Comparison of ENCODE assay signal across 7 mouse cellular contexts in the genomic region with DNA sequence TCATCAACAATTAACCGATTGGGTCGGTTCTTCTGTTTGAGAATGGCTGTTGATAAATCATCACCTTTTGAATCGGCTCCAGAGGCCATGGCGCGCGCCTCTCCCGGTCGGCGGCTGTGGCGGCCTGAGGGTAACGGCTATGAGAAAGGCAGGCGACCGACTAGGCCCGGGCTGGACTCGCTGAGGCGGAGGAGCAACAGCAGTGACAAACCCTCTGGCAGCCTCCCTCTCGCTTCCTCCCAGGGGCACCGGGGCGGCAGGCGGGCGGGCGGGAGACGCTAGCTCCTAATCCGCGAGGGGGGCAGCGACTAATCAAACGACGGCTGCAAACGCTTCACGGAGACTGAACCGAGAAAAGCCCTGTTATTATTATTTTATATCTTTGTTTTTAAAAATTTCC.
DNase-seq lines count a peak whose midpoint lies in the region; ATAC-seq and TF ChIP-seq lines count a peak whose summit lies in the region.
"Not testable (repeated sequence)": the region's sequence is repeated elsewhere in the genome, so short reads cannot be mapped to it uniquely, and the experiment has no call there.

No protein-coding gene starts in this region.

- H3K9me3 ChIP-seq in liver, embryonic 13.5 days (replicated peaks); stomach, postnatal 0 days (ENCODE audit: control insufficient read depth, low read length): not testable (repeated sequence)

- TF ChIP-seq POLR2A in heart, adult 2 months (IDR thresholded peaks at IDR 0.05; ENCODE audit: insufficient read depth, low read depth, low read length), result not testable (repeated sequence)

- ATAC-seq in erythroid progenitor cell, adult 5-6 weeks (replicated peaks; ENCODE audit: low FRiP score, poor library complexity, severe bottlenecking), result peak; percentile 99
- peak; percentile 69 for ATAC-seq in liver, embryonic 13.5 days (ENCODE audit: low read depth)
- ATAC-seq in stomach, postnatal 0 days (ENCODE audit: low FRiP score, low TSS enrichment), result peak; percentile 66; the same call in 1 of the 2 replicates

- not testable (repeated sequence) for H3K4me2 ChIP-seq in liver, embryonic 13.5 days; stomach, postnatal 0 days (replicated peaks; ENCODE audit: low read depth)

- not testable (repeated sequence) for H3K4me3 ChIP-seq in heart, adult 2 months; liver, embryonic 13.5 days (replicated peaks); stomach, postnatal 0 days (ENCODE audit: low read depth, low read length)

- H3K9ac ChIP-seq in heart, adult 2 months (ENCODE audit: low read depth, low read length); liver, embryonic 13.5 days; stomach, postnatal 0 days (ENCODE audit: low read length): not testable (repeated sequence)

- H3K27ac ChIP-seq in heart, adult 2 months; liver, embryonic 13.5 days; stomach, postnatal 0 days (replicated peaks): not testable (repeated sequence)

- H3K36me3 ChIP-seq in heart, adult 2 months (ENCODE audit: control insufficient read depth, insufficient read depth, low read length); liver, embryonic 13.5 days; stomach, postnatal 0 days (ENCODE audit: control insufficient read depth, insufficient read depth, low read length): not testable (repeated sequence)

- intact Hi-C loops in heart, adult 2 months (cut with DNase I), result not testable (repeated sequence)

- not testable (repeated sequence) for H3K79me2 ChIP-seq in heart, adult 2 months (replicated peaks; ENCODE audit: control insufficient read depth, insufficient read depth, low read length)

- H3K27me3 ChIP-seq in heart, adult 2 months (ENCODE audit: control insufficient read depth, insufficient read depth, low read length); liver, embryonic 13.5 days; stomach, postnatal 0 days (ENCODE audit: control insufficient read depth, insufficient read depth, low read length): not testable (repeated sequence)

- H3K4me1 ChIP-seq in heart, adult 2 months (ENCODE audit: control insufficient read depth, insufficient read depth, low read length); liver, embryonic 13.5 days (replicated peaks); stomach, postnatal 0 days (replicated peaks; ENCODE audit: control insufficient read depth, insufficient read depth): not testable (repeated sequence)

- not testable (repeated sequence) for TF ChIP-seq CTCF in heart, adult 2 months (IDR thresholded peaks at IDR 0.05); stomach, postnatal 0 days (IDR thresholded peaks at IDR 0.05; ENCODE audit: low read depth)

- not testable (repeated sequence) for TF ChIP-seq EP300 in heart, adult 2 months (IDR thresholded peaks at IDR 0.05; ENCODE audit: insufficient read depth, low read depth, low read length); stomach, postnatal 0 days (optimal IDR thresholded peaks at IDR 0.05)

- 85% methylated on average over 31 of the region's 31 CpGs for WGBS in heart, adult 2 months
- WGBS in liver, embryonic 13.5 days (ENCODE audit: insufficient replicate concordance), result 79% methylated on average over 27 of the region's 31 CpGs
- WGBS in stomach, postnatal 0 days, result 89% methylated on average over 21 of the region's 31 CpGs

- peak; percentile 11 for DNase-seq in cerebellum, adult 11 months
- DNase-seq in heart, adult 2 months, result peak; percentile 32 to 45
- DNase-seq in kidney, adult 18-20 months, result peak; percentile 33
- not testable (repeated sequence) for DNase-seq in liver, embryonic 13.5 days; stomach, postnatal 0 days (ENCODE audit: low spot score)
- peak; percentile 8 to 17 for DNase-seq in natural killer cell, adult 2 months (ENCODE audit: low spot score in 2 of 2)
